22 mouse cellular contexts compared by ENCODE assay signal in the genomic region with DNA sequence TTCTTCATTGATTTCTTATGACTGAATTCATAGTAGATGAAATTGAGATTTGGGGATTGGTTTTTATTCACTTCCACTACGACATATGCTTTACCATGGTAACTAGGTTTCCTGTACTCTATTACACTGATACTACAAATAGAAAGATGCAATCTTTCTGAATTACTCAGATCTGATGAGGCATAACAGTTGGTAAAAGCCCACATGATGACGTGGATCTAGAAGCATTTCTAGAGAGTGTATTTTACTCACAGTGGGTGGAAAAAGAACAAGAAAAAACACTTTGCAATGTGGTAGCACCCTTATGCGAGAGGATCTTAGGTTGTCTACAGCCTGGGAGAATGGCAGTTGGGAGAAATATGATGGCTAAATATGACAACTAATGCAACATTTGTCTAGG.
DNase-seq lines count a peak whose midpoint lies in the region; ATAC-seq lines count a peak whose summit lies in the region.
"Had no signal": no experiment of that assay in that cellular context is flagged by ENCODE, and none has a peak within 500 bp of the region (broad histone marks: within the 10 kb centered on the region; RNA-seq: fewer than 3 reads in every experiment).

No protein-coding gene starts in this region.

- peak; percentile 92 for ATAC-seq in frontal cortex, adult (ENCODE audit: low TSS enrichment)
- ATAC-seq: forebrain, embryonic 14.5 days; forebrain, postnatal 0 days; Patski had no signal

- DNase-seq in frontal cortex, postnatal 14 days (ENCODE audit: low spot score in 2 of 2) = no peak
- DNase-seq in layer of hippocampus, adult 9-11 months = peak; percentile 9
- no peak for DNase-seq in layer of hippocampus, postnatal 10 days (ENCODE audit: low spot score in 2 of 2)
- peak; percentile 44 for DNase-seq in right cerebral cortex, adult 18-20 months
- no peak for DNase-seq in right cerebral cortex, postnatal 25 days
- peak; percentile 54 for DNase-seq in telencephalon, adult 2 months (ENCODE audit: low read depth, low spot score)
- no peak for DNase-seq in lung, postnatal 4 days
- DNase-seq: adrenal gland, postnatal 10 days; adrenal gland, postnatal 36 days; B cell, adult 2 months; cerebellum, adult 11 months; cerebellum, adult 2 months; cerebellum, adult 9-11 months; cerebellum, postnatal 25 days; forebrain, postnatal 0 days; gastrocnemius, postnatal 10 days; gastrocnemius, postnatal 36 days; heart, adult 2 months; heart, postnatal 14 days had no signal

Comparison
In these comparisons a context has a peak if more than half of its experiments do, and no peak if none do; other contexts are left out.
1. DNase-seq: peak in layer of hippocampus, adult 9-11 months (single experiment), right cerebral cortex, adult 18-20 months (single experiment) and telencephalon, adult 2 months (single experiment); none in frontal cortex, postnatal 14 days (0 of 2), layer of hippocampus, postnatal 10 days (0 of 2), right cerebral cortex, postnatal 25 days (single experiment) and lung, postnatal 4 days (0 of 2).